In genomic region chr15:82236565-82236964, GRCm38 (mm10) we compare ENCODE assay signal across 8 mouse cellular contexts. TPM values are rescaled to one million over a fixed set of nuclear protein-coding genes. Genes with fewer than 3 reads are reported as not detected.
DNase-seq lines count a peak whose midpoint lies in the region; ATAC-seq and TF ChIP-seq lines count a peak whose summit lies in the region.

No protein-coding gene starts in this region.

- H3K36me3 ChIP-seq in forebrain, embryonic 10.5 days (replicated peaks), result peaks cover 63% of the 10 kb centered on the region
- peaks cover 3% of the 10 kb centered on the region; the same call in 1 of the 2 replicates for H3K36me3 ChIP-seq in liver, embryonic 14.5 days (replicated peaks; ENCODE audit: control insufficient read depth, insufficient read depth, low read depth)
- H3K36me3 ChIP-seq in neural tube, embryonic 12.5 days, result peaks cover 8% of the 10 kb centered on the region; the same call in 1 of the 2 replicates
- no peaks in the 10 kb centered on the region for H3K36me3 ChIP-seq in stomach, embryonic 16.5 days (ENCODE audit: control insufficient read depth, insufficient read depth, low read length)

- 0 out of 2 replicates have a peak, but pooled peaks cover 2% of the 10 kb centered on the region for H3K4me1 ChIP-seq in forebrain, embryonic 10.5 days
- H3K4me1 ChIP-seq in liver, embryonic 14.5 days (replicated peaks; ENCODE audit: control insufficient read depth in 2 of 2, insufficient read depth in 2 of 2, low read length in 1 of 2), result peaks cover 0 to 2% of the 10 kb centered on the region in 2 experiments; a peak in 2 of 4 replicates
- no peaks in the 10 kb centered on the region for H3K4me1 ChIP-seq in neural tube, embryonic 12.5 days
- H3K4me1 ChIP-seq in stomach, embryonic 16.5 days (ENCODE audit: control insufficient read depth, insufficient read depth, low read length), result no peaks in the 10 kb centered on the region

- no peak overlapping the region for H3K4me2 ChIP-seq in liver, embryonic 14.5 days (ENCODE audit: low read depth)
- no peak overlapping the region for H3K4me2 ChIP-seq in neural tube, embryonic 12.5 days (replicated peaks)
- no peak overlapping the region for H3K4me2 ChIP-seq in stomach, embryonic 16.5 days (ENCODE audit: low read depth, low read length)

- no peak overlapping the region for H3K4me3 ChIP-seq in forebrain, embryonic 10.5 days
- no peak overlapping the region for H3K4me3 ChIP-seq in liver, embryonic 14.5 days (ENCODE audit: insufficient read depth in 1 of 2, low read depth in 2 of 2, low read length in 2 of 2)
- H3K4me3 ChIP-seq in neural tube, embryonic 12.5 days, result no peak overlapping the region
- H3K4me3 ChIP-seq in stomach, embryonic 16.5 days (replicated peaks; ENCODE audit: low read length), result no peak overlapping the region

- no peak overlapping the region for H3K9ac ChIP-seq in liver, embryonic 14.5 days (replicated peaks)
- no peak overlapping the region for H3K9ac ChIP-seq in neural tube, embryonic 12.5 days
- H3K9ac ChIP-seq in stomach, embryonic 16.5 days (ENCODE audit: low read length), result no peak overlapping the region

- no peak overlapping the region for H3K27ac ChIP-seq in forebrain, embryonic 10.5 days
- H3K27ac ChIP-seq in liver, embryonic 14.5 days, result no peak overlapping the region
- H3K27ac ChIP-seq in neural tube, embryonic 12.5 days, result no peak overlapping the region
- no peak overlapping the region for H3K27ac ChIP-seq in stomach, embryonic 16.5 days (ENCODE audit: low read length)

- no peaks in the 10 kb centered on the region for H3K9me3 ChIP-seq in forebrain, embryonic 10.5 days
- H3K9me3 ChIP-seq in liver, embryonic 14.5 days (ENCODE audit: control insufficient read depth, low read length), result no peaks in the 10 kb centered on the region
- H3K9me3 ChIP-seq in neural tube, embryonic 12.5 days, result no peaks in the 10 kb centered on the region
- no peaks in the 10 kb centered on the region for H3K9me3 ChIP-seq in stomach, embryonic 16.5 days (replicated peaks; ENCODE audit: control insufficient read depth, low read length)

- no peaks in the 10 kb centered on the region for H3K27me3 ChIP-seq in forebrain, embryonic 10.5 days (ENCODE audit: poor library complexity, severe bottlenecking)
- no peaks in the 10 kb centered on the region for H3K27me3 ChIP-seq in liver, embryonic 14.5 days (ENCODE audit: control insufficient read depth, insufficient read depth, low read length)
- H3K27me3 ChIP-seq in neural tube, embryonic 12.5 days (replicated peaks), result no peaks in the 10 kb centered on the region
- H3K27me3 ChIP-seq in stomach, embryonic 16.5 days (ENCODE audit: control insufficient read depth, insufficient read depth, low read length), result no peaks in the 10 kb centered on the region

- peak; percentile 87 for ATAC-seq in CD4-positive, CD25-positive, alpha-beta regulatory T cell, adult 4 months
- peak; percentile 70 for ATAC-seq in liver, embryonic 14.5 days (ENCODE audit: insufficient read depth)
- peak; percentile 58; the same call in 1 of the 2 replicates for ATAC-seq in neural tube, embryonic 12.5 days (ENCODE audit: low FRiP score, low read depth)
- ATAC-seq in stomach, embryonic 16.5 days (ENCODE audit: insufficient read depth, low FRiP score), result peak; percentile 80; the same call in 1 of the 2 replicates

- TF ChIP-seq CTCF in liver, embryonic 14.5 days (IDR thresholded peaks at IDR 0.05; ENCODE audit: low read depth), result peak; percentile 99

- peak; percentile 73 for DNase-seq in c-Kit-negative CD71-positive TER-119-positive erythroid progenitor cells, embryonic 14.5 days (ENCODE audit: low read depth, low spot score)
- peak; percentile 83 for DNase-seq in forebrain, embryonic 10.5 days (ENCODE audit: extremely low spot score, low spot score)
- DNase-seq in heart, postnatal 10 days, result peak; percentile 86 to 90
- peak; percentile 78 to 91 for DNase-seq in kidney, postnatal 36 days
- peak; percentile 55 to 66 (median 63) for DNase-seq in liver, embryonic 14.5 days (ENCODE audit: low read depth in 3 of 3, low spot score in 3 of 3)

- no peak for TF ChIP-seq EP300 in liver, embryonic 14.5 days (IDR thresholded peaks at IDR 0.05; ENCODE audit: low read depth)

- 17% methylated on average over 5 of the region's 5 CpGs for WGBS in forebrain, embryonic 10.5 days
- WGBS in liver, embryonic 14.5 days (ENCODE audit: insufficient replicate concordance), result 14% methylated on average over 5 of the region's 5 CpGs
- 22% methylated on average over 5 of the region's 5 CpGs for WGBS in neural tube, embryonic 12.5 days
- WGBS in stomach, embryonic 16.5 days, result 20% methylated on average over 5 of the region's 5 CpGs

- intact Hi-C loops in heart, postnatal 10 days (cut with DNase I), result loop anchor here (1.0 to 5.0 kb wide), 3 partner anchors 98 to 171 kb away; no protein-coding TSS in a partner anchor

RNA-seq across cellular contexts. Expression of gene Cenpm, which starts 8.0 kb away (rescaled TPM):
- polyA plus RNA-seq in CD4-positive, CD25-positive, alpha-beta regulatory T cell, adult 4 months (2017; shearing (Covaris generic)), result 10 to 100 TPM in 1 of 2 experiments, 1 to 10 TPM in 1; 6.7 to 18.5 TPM
- polyA plus RNA-seq in forebrain, embryonic 10.5 days (2016; fragmentation: Nextera tagmentation; extraction: Ambion mirVana), result 95.1 and 97.3 TPM in 2 replicates
- 1 to 10 TPM; 6.6 to 7.8 TPM for total RNA-seq in heart, postnatal 10 days (2021)
- 19.1 and 21.6 TPM in 2 replicates for polyA plus RNA-seq in liver, embryonic 14.5 days (2012; rRNA removed)
- polyA plus RNA-seq in liver, embryonic 14.5 days (2014; fragmentation: Nextera tagmentation; extraction: Ambion mirVana), result 42.1 and 45.1 TPM in 2 replicates
- 45.5 and 45.8 TPM in 2 replicates for polyA plus RNA-seq in neural tube, embryonic 12.5 days (2016; fragmentation: Nextera tagmentation; extraction: Ambion mirVana)
- 44.4 and 51.6 TPM in 2 replicates for polyA plus RNA-seq in stomach, embryonic 16.5 days (2015; fragmentation: Nextera tagmentation; extraction: Ambion mirVana)

RNA-seq across cellular contexts. Expression of gene Tnfrsf13c, which starts 12.4 kb away (rescaled TPM):
- polyA plus RNA-seq in CD4-positive, CD25-positive, alpha-beta regulatory T cell, adult 4 months (2017; shearing (Covaris generic)), result 10 to 100 TPM in 1 of 2 experiments, 1 to 10 TPM in 1; 2.2 to 10.5 TPM
- 0.18 TPM in 1 of 2 replicates, not detected in the other for polyA plus RNA-seq in forebrain, embryonic 10.5 days (2016; fragmentation: Nextera tagmentation; extraction: Ambion mirVana)
- total RNA-seq in heart, postnatal 10 days (2021), result under 1 TPM; 0.27 to 0.69 TPM
- 0.54 and 0.66 TPM in 2 replicates for polyA plus RNA-seq in liver, embryonic 14.5 days (2012; rRNA removed)
- 0.14 and 0.58 TPM in 2 replicates for polyA plus RNA-seq in liver, embryonic 14.5 days (2014; fragmentation: Nextera tagmentation; extraction: Ambion mirVana)
- polyA plus RNA-seq in neural tube, embryonic 12.5 days (2016; fragmentation: Nextera tagmentation; extraction: Ambion mirVana), result 0.10 and 0.22 TPM in 2 replicates
- polyA plus RNA-seq in stomach, embryonic 16.5 days (2015; fragmentation: Nextera tagmentation; extraction: Ambion mirVana), result 0.10 TPM in 1 of 2 replicates, not detected in the other

RNA-seq across cellular contexts. Expression of gene 1500009C09Rik, which starts 15.6 kb away (rescaled TPM):
- polyA plus RNA-seq in CD4-positive, CD25-positive, alpha-beta regulatory T cell, adult 4 months (2017; shearing (Covaris generic)), result not detected
- 0.26 TPM in 1 of 2 replicates, not detected in the other for polyA plus RNA-seq in forebrain, embryonic 10.5 days (2016; fragmentation: Nextera tagmentation; extraction: Ambion mirVana)
- total RNA-seq in heart, postnatal 10 days (2021), result not detected
- polyA plus RNA-seq in liver, embryonic 14.5 days (2012; rRNA removed), result 0.02 and 0.11 TPM in 2 replicates
- polyA plus RNA-seq in liver, embryonic 14.5 days (2014; fragmentation: Nextera tagmentation; extraction: Ambion mirVana), result not detected in 2 replicates
- polyA plus RNA-seq in neural tube, embryonic 12.5 days (2016; fragmentation: Nextera tagmentation; extraction: Ambion mirVana), result 1.7 and 3.2 TPM in 2 replicates
- not detected in 2 replicates for polyA plus RNA-seq in stomach, embryonic 16.5 days (2015; fragmentation: Nextera tagmentation; extraction: Ambion mirVana)

RNA-seq across cellular contexts. Expression of gene Shisa8, which starts 23.9 kb away (rescaled TPM):
- polyA plus RNA-seq in CD4-positive, CD25-positive, alpha-beta regulatory T cell, adult 4 months (2017; shearing (Covaris generic)), result not detected
- 0.87 and 0.95 TPM in 2 replicates for polyA plus RNA-seq in forebrain, embryonic 10.5 days (2016; fragmentation: Nextera tagmentation; extraction: Ambion mirVana)
- under 1 TPM in 1 of 2 experiments, not detected in 1; 0.36 TPM for total RNA-seq in heart, postnatal 10 days (2021)
- polyA plus RNA-seq in liver, embryonic 14.5 days (2012; rRNA removed), result 0.15 and 0.19 TPM in 2 replicates
- 0.05 and 0.09 TPM in 2 replicates for polyA plus RNA-seq in liver, embryonic 14.5 days (2014; fragmentation: Nextera tagmentation; extraction: Ambion mirVana)
- 0.29 and 0.46 TPM in 2 replicates for polyA plus RNA-seq in neural tube, embryonic 12.5 days (2016; fragmentation: Nextera tagmentation; extraction: Ambion mirVana)
- polyA plus RNA-seq in stomach, embryonic 16.5 days (2015; fragmentation: Nextera tagmentation; extraction: Ambion mirVana), result not detected in 2 replicates

RNA-seq across cellular contexts. Expression of gene Sept3, which starts 38.1 kb away (rescaled TPM):
- polyA plus RNA-seq in CD4-positive, CD25-positive, alpha-beta regulatory T cell, adult 4 months (2017; shearing (Covaris generic)), result not detected
- polyA plus RNA-seq in forebrain, embryonic 10.5 days (2016; fragmentation: Nextera tagmentation; extraction: Ambion mirVana), result 62.1 and 62.5 TPM in 2 replicates
- 1 to 10 TPM in 1 of 2 experiments, under 1 TPM in 1; 0.57 to 1.4 TPM for total RNA-seq in heart, postnatal 10 days (2021)
- 0.12 and 0.61 TPM in 2 replicates for polyA plus RNA-seq in liver, embryonic 14.5 days (2012; rRNA removed)
- polyA plus RNA-seq in liver, embryonic 14.5 days (2014; fragmentation: Nextera tagmentation; extraction: Ambion mirVana), result 0.09 TPM in 1 of 2 replicates, not detected in the other
- 235 and 268 TPM in 2 replicates for polyA plus RNA-seq in neural tube, embryonic 12.5 days (2016; fragmentation: Nextera tagmentation; extraction: Ambion mirVana)
- polyA plus RNA-seq in stomach, embryonic 16.5 days (2015; fragmentation: Nextera tagmentation; extraction: Ambion mirVana), result 6.1 and 6.8 TPM in 2 replicates
